Comparison of ENCODE assay signal across 12 mouse cellular contexts in genomic region chr11:118132136-118132535, GRCm38 (mm10). TPM values are rescaled to one million over a fixed set of nuclear protein-coding genes. Genes with fewer than 3 reads are reported as not detected.
DNase-seq lines count a peak whose midpoint lies in the region; ATAC-seq and TF ChIP-seq lines count a peak whose summit lies in the region.
"Had no signal": no experiment of that assay in that cellular context is flagged by ENCODE, and none has a peak within 500 bp of the region (broad histone marks: within the 10 kb centered on the region; RNA-seq: fewer than 3 reads in every experiment).

No protein-coding gene starts in this region.

- peaks cover 17% of the 10 kb centered on the region for H3K4me1 ChIP-seq in kidney, embryonic 16.5 days (ENCODE audit: insufficient read depth, low read length)
- 0 out of 2 replicates have a peak, but pooled peaks cover 4% of the 10 kb centered on the region for H3K4me1 ChIP-seq in kidney, postnatal 0 days (replicated peaks; ENCODE audit: insufficient read depth, low read length)

- no peaks in the 10 kb centered on the region for H3K27me3 ChIP-seq in kidney, embryonic 16.5 days (ENCODE audit: insufficient read depth, low read length)
- no peaks in the 10 kb centered on the region for H3K27me3 ChIP-seq in kidney, postnatal 0 days (ENCODE audit: insufficient read depth, low read length)
- H3K27me3 ChIP-seq: liver, embryonic 13.5 days had no signal

- H3K9me3 ChIP-seq in kidney, embryonic 16.5 days (ENCODE audit: low read length): no peaks in the 10 kb centered on the region
- H3K9me3 ChIP-seq in kidney, postnatal 0 days (replicated peaks; ENCODE audit: low read length): no peaks in the 10 kb centered on the region
- H3K9me3 ChIP-seq: liver, embryonic 13.5 days had no signal

- TF ChIP-seq CTCF in kidney, postnatal 0 days (IDR thresholded peaks at IDR 0.05; ENCODE audit: low read depth): peak; percentile 42; the same call in 1 of the 2 replicates

- 73% methylated on average over 8 of the region's 8 CpGs for WGBS in kidney, embryonic 16.5 days
- WGBS in kidney, postnatal 0 days: 70% methylated on average over 8 of the region's 8 CpGs

- DNase-seq in adrenal gland, adult (ENCODE audit: inconsistent age in 2 of 2, low spot score in 1 of 2): peak; percentile 32 to 52
- DNase-seq in adrenal gland, postnatal 4 days (ENCODE audit: low spot score in 2 of 2): no peak
- DNase-seq in kidney, adult 18-20 months: peak; percentile 46
- DNase-seq in cerebellum, postnatal 25 days: peak; percentile 31 to 47
- peak; percentile 37 for DNase-seq in kidney, postnatal 0 days (ENCODE audit: low spot score)
- DNase-seq in thymus, postnatal 36 days: no peak
- DNase-seq in ovary, postnatal 14 days (ENCODE audit: low spot score): no peak
- DNase-seq: liver, embryonic 13.5 days had no signal

- H3K9ac ChIP-seq in kidney, embryonic 16.5 days (replicated peaks; ENCODE audit: low read length): no peak overlapping the region
- H3K9ac ChIP-seq in kidney, postnatal 0 days (ENCODE audit: low read depth, low read length): no peak overlapping the region
- H3K9ac ChIP-seq: liver, embryonic 13.5 days had no signal

- ATAC-seq in kidney, embryonic 16.5 days (ENCODE audit: low FRiP score, low TSS enrichment): no peak
- ATAC-seq in kidney, postnatal 0 days (replicated peaks; ENCODE audit: low FRiP score, low read depth): no peak
- ATAC-seq: activated CD4-positive, CD25-positive, alpha-beta regulatory T cell, adult 4 months had no signal

- no peaks in the 10 kb centered on the region for H3K36me3 ChIP-seq in kidney, embryonic 16.5 days (ENCODE audit: insufficient read depth, low read length)
- H3K36me3 ChIP-seq in kidney, postnatal 0 days (ENCODE audit: insufficient read depth, low read length): no peaks in the 10 kb centered on the region
- H3K36me3 ChIP-seq: liver, embryonic 13.5 days had no signal

- no peak overlapping the region for H3K4me3 ChIP-seq in kidney, embryonic 16.5 days (ENCODE audit: low read length)
- H3K4me3 ChIP-seq in kidney, postnatal 0 days (replicated peaks; ENCODE audit: low read depth, low read length): no peak overlapping the region
- H3K4me3 ChIP-seq: left cerebral cortex, adult 2 months; liver, embryonic 13.5 days had no signal

- no peak overlapping the region for H3K27ac ChIP-seq in kidney, embryonic 16.5 days (ENCODE audit: low read length)
- no peak overlapping the region for H3K27ac ChIP-seq in kidney, postnatal 0 days
- H3K27ac ChIP-seq: left cerebral cortex, adult 2 months; liver, embryonic 13.5 days had no signal

- no peak overlapping the region for H3K4me2 ChIP-seq in kidney, embryonic 16.5 days (replicated peaks; ENCODE audit: low read depth, low read length)
- no peak overlapping the region for H3K4me2 ChIP-seq in kidney, postnatal 0 days (ENCODE audit: low read length)
- H3K4me2 ChIP-seq: liver, embryonic 13.5 days; midbrain, embryonic 11.5 days had no signal

RNA-seq across cellular contexts. Expression of gene Dnah17, which starts 1.7 kb away (rescaled TPM):
- under 1 TPM; 0.08 to 0.42 TPM for total RNA-seq in adrenal gland, postnatal 4 days (2021)
- 0.16 and 0.19 TPM in 2 replicates for polyA plus RNA-seq in kidney, embryonic 16.5 days (2015; fragmentation: Nextera tagmentation; extraction: Ambion mirVana)
- 0.08 and 0.12 TPM in 2 replicates for polyA plus RNA-seq in kidney, postnatal 0 days (2015; fragmentation: Nextera tagmentation; extraction: Ambion mirVana)

Comparison
In these comparisons a context has a peak if more than half of its experiments do, and no peak if none do; other contexts are left out.
1. DNase-seq: peak in adrenal gland, adult (2 of 2), kidney, adult 18-20 months (single experiment), cerebellum, postnatal 25 days (2 of 2) and kidney, postnatal 0 days (single experiment); none in adrenal gland, postnatal 4 days (0 of 2), thymus, postnatal 36 days (0 of 2) and ovary, postnatal 14 days (single experiment).